Mouse (Mus musculus) olfactory bulb, adult 2 months (tissue): ENCODE data around the gene Pnpla1.

ENCODE experiments used
- CTCF ChIP-seq: fragments of 200-500 bp; IDR thresholded peaks from 2 replicates; pipeline ENCODE4 v1.5.1; 2012; ENCODE audit warnings: low read depth, mild to moderate bottlenecking, low read length, moderate library complexity; ENCODE audit not compliant: insufficient read depth
- POLR2A ChIP-seq: fragments of 200-500 bp; IDR thresholded peaks from 2 replicates; pipeline ENCODE4 v1.6.1; 2012; ENCODE audit warnings: mild to moderate bottlenecking, low read depth, low read length, moderate library complexity; ENCODE audit not compliant: insufficient read depth

GRCm38 (mm10) chr17:28867381-28867780 is 9.2 kb downstream of the Pnpla1 start:
- TF ChIP-seq CTCF = no peak
- no peak for TF ChIP-seq POLR2A
